Mouse (Mus musculus) neural tube, embryonic 14.5 days (tissue): Measurements from ENCODE around the gene Rpl38. TPM values are rescaled to one million over a fixed set of nuclear protein-coding genes. Genes with fewer than 3 reads are reported as not detected.

ENCODE experiments used
- ATAC-seq: fragments of 200-750 bp; cut with Nextera tagmentation; 2 replicates; pipeline ENCODE4 v1.8.0; 2017; ENCODE audit warnings: low read depth, mild to moderate bottlenecking, moderate TSS enrichment, moderate library complexity
- H3K27ac ChIP-seq: fragments of 300-500 bp; sonication (generic); 2 replicates; pipeline ENCODE4 v1.5.1; 2014; ENCODE audit warnings: low read depth, mild to moderate bottlenecking, control low read depth, low read length, moderate library complexity, mixed read lengths
- H3K27me3 ChIP-seq: fragments of 300-500 bp; sonication (generic); 2 replicates; pipeline ENCODE4 v1.6.1; 2014; ENCODE audit warnings: low read length; ENCODE audit not compliant: control insufficient read depth, insufficient read depth
- H3K36me3 ChIP-seq: fragments of 300-500 bp; sonication (generic); 2 replicates; pipeline ENCODE4 v1.6.1; 2014; ENCODE audit warnings: low read length, mixed read lengths; ENCODE audit not compliant: control insufficient read depth, insufficient read depth
- H3K4me1 ChIP-seq: fragments of 300-500 bp; sonication (generic); 2 replicates; pipeline ENCODE4 v1.6.1; 2014; ENCODE audit warnings: low read length; ENCODE audit not compliant: control insufficient read depth, insufficient read depth
- H3K4me2 ChIP-seq: fragments of 300-500 bp; sonication (generic); 2 replicates; pipeline ENCODE4 v1.6.1; 2014; ENCODE audit warnings: mild to moderate bottlenecking, low read depth, low read length, control low read depth
- H3K4me3 ChIP-seq: fragments of 300-500 bp; sonication (generic); 2 replicates; pipeline ENCODE4 v1.5.1; 2014; ENCODE audit warnings: low read depth, low read length, control low read depth, mixed read lengths
- H3K9ac ChIP-seq: fragments of 300-500 bp; sonication (generic); replicated peaks from 2 replicates; pipeline ENCODE4 v1.6.1; 2014; ENCODE audit warnings: low read depth, mild to moderate bottlenecking, control low read depth, low read length, mixed read lengths
- H3K9me3 ChIP-seq: fragments of 300-500 bp; sonication (generic); 2 replicates; pipeline ENCODE4 v1.6.1; 2016; ENCODE audit warnings: low read length; ENCODE audit not compliant: control insufficient read depth
- WGBS: fragments of 180-500 bp; shearing (Covaris S2); extraction: QIAGEN DNeasy Blood & Tissue Kit; methylation state at CpG from one replicate; pipeline ENCODE4 v1.1.7; 2014; 5-methylcytosine and 5-hydroxymethylcytosine counted together
- polyA plus RNA-seq: library from polyadenylated mRNA; unstranded; fragments of >200 nt; fragmentation: Nextera tagmentation; extraction: Ambion mirVana; gene quantifications from 2 replicates; pipeline ENCODE4 v1.2.1, GENCODE M21; 2014

Gene Rpl38
- polyA plus RNA-seq, 1 experiment from 2014 or later: 718 TPM

GRCm38 (mm10) chr11:114636727-114637505 lies 31.4 kb upstream of the Rpl38 start:
- peak overlapping the region; percentile 27; the same call in 1 of the 2 replicates for H3K4me2 ChIP-seq
- no peaks in the 10 kb centered on the region for H3K36me3 ChIP-seq
- no peaks in the 10 kb centered on the region for H3K9me3 ChIP-seq
- H3K27ac ChIP-seq: no peak overlapping the region
- no peak overlapping the region for H3K4me3 ChIP-seq
- H3K4me1 ChIP-seq: peaks cover 15% of the 10 kb centered on the region
- no peak overlapping the region for H3K9ac ChIP-seq
- H3K27me3 ChIP-seq: no peaks in the 10 kb centered on the region
- ATAC-seq: peak; percentile 63
- 51% methylated on average over 33 of the region's 35 CpGs for WGBS

- Histone ChIP-seq H3K4me1 (peaks cover 15% of the 10 kb centered on the region), H3K27ac (no peak overlapping the region), H3K9ac (no peak overlapping the region), H3K4me3 (no peak overlapping the region), H3K36me3 (no peaks in the 10 kb centered on the region), H3K9me3 (no peaks in the 10 kb centered on the region), H3K27me3 (no peaks in the 10 kb centered on the region), H3K4me2 (no peak overlapping the region)
- ATAC-seq: no peak
- WGBS: 55% methylated on average over 10 of the region's 10 CpGs
Measured at GRCm38 (mm10) chr11:114638647-114639290, 29.6 kb upstream of the Rpl38 start.

- no peaks in the 10 kb centered on the region for H3K36me3 ChIP-seq
- no peak overlapping the region for H3K9ac ChIP-seq
- H3K27me3 ChIP-seq: no peaks in the 10 kb centered on the region
- H3K4me3 ChIP-seq: no peak overlapping the region
- H3K4me2 ChIP-seq: no peak overlapping the region
- no peak overlapping the region for H3K27ac ChIP-seq
- ATAC-seq: no peak
- 3% methylated on average over 19 of the region's 19 CpGs for WGBS
- H3K4me1 ChIP-seq: peaks cover 15% of the 10 kb centered on the region
- H3K9me3 ChIP-seq: no peaks in the 10 kb centered on the region
Measured at GRCm38 (mm10) chr11:114639681-114640103, 28.6 kb upstream of the Rpl38 start.

GRCm38 (mm10) chr11:114640658-114641057 lies 27.7 kb upstream of the Rpl38 start:
- no peaks in the 10 kb centered on the region for H3K36me3 ChIP-seq
- WGBS: 39% methylated on average over 6 of the region's 6 CpGs
- no peak for ATAC-seq
- no peaks in the 10 kb centered on the region for H3K27me3 ChIP-seq
- H3K4me3 ChIP-seq: no peak overlapping the region
- H3K4me1 ChIP-seq: peaks cover 15% of the 10 kb centered on the region
- no peaks in the 10 kb centered on the region for H3K9me3 ChIP-seq
- H3K4me2 ChIP-seq: no peak overlapping the region
- H3K27ac ChIP-seq: no peak overlapping the region
- H3K9ac ChIP-seq: no peak overlapping the region

DNA sequence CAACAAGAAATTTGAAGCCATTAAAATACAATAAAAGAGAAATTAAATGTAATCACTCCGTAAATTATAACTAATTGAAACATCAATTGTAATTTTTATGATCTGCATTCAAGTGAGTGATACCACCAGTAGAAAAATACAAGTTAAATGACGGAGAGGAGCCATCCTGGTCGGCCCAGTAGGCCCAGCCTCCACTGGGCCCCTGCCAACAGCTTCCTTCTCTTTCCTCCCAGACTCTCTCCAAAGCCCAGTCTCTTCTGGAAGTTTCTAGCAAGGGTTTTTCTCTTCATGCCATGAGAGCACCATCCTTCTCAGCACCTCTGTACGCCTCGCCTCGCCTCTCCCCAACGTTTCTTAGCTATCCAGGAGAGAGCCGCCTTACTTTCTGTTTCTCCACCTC lies 27.2 kb upstream of the Rpl38 start:
- Histone ChIP-seq H3K27ac (no peak overlapping the region), H3K9ac (no peak overlapping the region), H3K9me3 (no peaks in the 10 kb centered on the region), H3K4me3 (no peak overlapping the region), H3K4me1 (peaks cover 15% of the 10 kb centered on the region), H3K36me3 (no peaks in the 10 kb centered on the region), H3K4me2 (no peak overlapping the region), H3K27me3 (no peaks in the 10 kb centered on the region)
- no peak for ATAC-seq
- 79% methylated on average over 8 of the region's 8 CpGs for WGBS

DNA sequence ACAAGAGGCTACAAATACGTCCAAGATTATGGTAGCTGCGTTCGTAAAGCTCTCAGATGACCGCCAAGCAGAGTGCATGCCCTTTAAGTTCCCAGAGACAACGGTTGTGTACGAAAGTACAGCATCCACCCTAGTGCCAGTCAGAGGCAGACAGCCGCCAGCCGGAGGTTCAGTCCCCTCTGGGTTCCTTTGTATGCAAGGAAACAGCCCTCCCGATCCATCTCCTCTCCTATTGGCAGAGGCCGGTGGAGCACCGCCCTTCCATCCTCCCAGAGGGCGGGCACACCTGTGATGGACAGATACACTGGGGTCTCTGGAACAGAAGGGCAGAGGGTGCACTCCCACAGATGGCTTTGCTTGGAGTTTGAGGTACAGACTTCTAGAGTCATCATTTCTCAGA lies 26.1 kb upstream of the Rpl38 start:
- no peaks in the 10 kb centered on the region for H3K9me3 ChIP-seq
- no peaks in the 10 kb centered on the region for H3K36me3 ChIP-seq
- H3K27ac ChIP-seq: no peak overlapping the region
- H3K27me3 ChIP-seq: no peaks in the 10 kb centered on the region
- no peak for ATAC-seq
- peaks cover 12% of the 10 kb centered on the region; the same call in 1 of the 2 replicates for H3K4me1 ChIP-seq
- 52% methylated on average over 12 of the region's 12 CpGs for WGBS
- H3K4me2 ChIP-seq: no peak overlapping the region
- H3K4me3 ChIP-seq: no peak overlapping the region
- H3K9ac ChIP-seq: no peak overlapping the region

- Histone ChIP-seq H3K9me3 (no peaks in the 10 kb centered on the region), H3K4me3 (no peak overlapping the region), H3K4me2 (no peak overlapping the region), H3K27ac (no peak overlapping the region), H3K9ac (no peak overlapping the region), H3K36me3 (no peaks in the 10 kb centered on the region), H3K4me1 (peaks cover 12% of the 10 kb centered on the region; the same call in 1 of the 2 replicates), H3K27me3 (no peaks in the 10 kb centered on the region)
- WGBS: 85% methylated on average over 11 of the region's 11 CpGs
- ATAC-seq: no peak
Measured at GRCm38 (mm10) chr11:114642926-114643325, 25.4 kb upstream of the Rpl38 start.

GRCm38 (mm10) chr11:114644122-114644521 lies 24.2 kb upstream of the Rpl38 start:
- peaks cover 12% of the 10 kb centered on the region; the same call in 1 of the 2 replicates for H3K4me1 ChIP-seq
- no peak overlapping the region for H3K9ac ChIP-seq
- WGBS: 55% methylated on average over 2 of the region's 2 CpGs
- H3K27ac ChIP-seq: no peak overlapping the region
- H3K9me3 ChIP-seq: no peaks in the 10 kb centered on the region
- no peak overlapping the region for H3K4me2 ChIP-seq
- no peaks in the 10 kb centered on the region for H3K27me3 ChIP-seq
- no peak overlapping the region for H3K4me3 ChIP-seq
- H3K36me3 ChIP-seq: no peaks in the 10 kb centered on the region
- ATAC-seq: no peak

GRCm38 (mm10) chr11:114649510-114649909 lies 18.8 kb upstream of the Rpl38 start:
- 78% methylated on average over 4 of the region's 4 CpGs for WGBS
- Histone ChIP-seq H3K36me3 (no peaks in the 10 kb centered on the region), H3K27ac (no peak overlapping the region), H3K9me3 (no peaks in the 10 kb centered on the region), H3K27me3 (no peaks in the 10 kb centered on the region), H3K4me2 (no peak overlapping the region), H3K9ac (no peak overlapping the region), H3K4me1 (peaks cover 4% of the 10 kb centered on the region; the same call in 1 of the 2 replicates), H3K4me3 (no peak overlapping the region)
- ATAC-seq: no peak
